Mouse (Mus musculus): ENCODE data around the gene Thoc7. TPM values are rescaled to one million over a fixed set of nuclear protein-coding genes. Genes with fewer than 3 reads are reported as not detected.
"Not testable (repeated sequence)": the region's sequence is repeated elsewhere in the genome, so short reads cannot be mapped to it uniquely, and the experiment has no call there.

Thoc7 gene
- polyA plus RNA-seq, 1 experiment from 2014 or later: 174 TPM

DNA sequence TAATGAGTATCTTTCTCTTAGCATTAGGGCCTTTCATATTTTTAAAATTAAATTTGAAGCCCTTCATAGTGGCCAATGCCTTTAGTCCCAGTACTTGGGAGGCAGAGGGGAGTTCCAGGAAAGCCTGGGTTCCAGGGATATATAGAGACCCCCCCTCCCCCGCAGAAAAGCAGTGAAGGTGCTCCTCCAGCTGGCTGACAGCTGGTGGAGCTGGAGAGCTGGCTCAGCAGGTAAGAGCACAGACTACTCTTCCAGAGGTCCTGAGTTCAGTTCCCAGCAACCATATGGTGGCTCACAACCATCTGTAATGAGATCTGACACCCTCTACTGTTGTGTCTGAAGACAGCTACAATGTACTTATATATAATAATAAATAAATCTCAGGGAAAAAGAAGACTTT is 6.0 kb upstream of the Thoc7 start:
- no peak overlapping the region for H3K9ac ChIP-seq
- H3K4me1 ChIP-seq (replicated peaks): 0 out of 2 replicates have a peak, but pooled peaks cover 3% of the 10 kb centered on the region
- no peaks in the 10 kb centered on the region for H3K9me3 ChIP-seq
- 52% methylated on average over 1 of the region's 1 CpGs for WGBS
- H3K27me3 ChIP-seq: no peaks in the 10 kb centered on the region
- no peak for ATAC-seq (ENCODE audit: low FRiP score, low read depth)
- H3K36me3 ChIP-seq: no peaks in the 10 kb centered on the region
- no peak overlapping the region for H3K27ac ChIP-seq (replicated peaks)
- no peak overlapping the region for H3K4me2 ChIP-seq
- H3K4me3 ChIP-seq: no peak overlapping the region

DNA sequence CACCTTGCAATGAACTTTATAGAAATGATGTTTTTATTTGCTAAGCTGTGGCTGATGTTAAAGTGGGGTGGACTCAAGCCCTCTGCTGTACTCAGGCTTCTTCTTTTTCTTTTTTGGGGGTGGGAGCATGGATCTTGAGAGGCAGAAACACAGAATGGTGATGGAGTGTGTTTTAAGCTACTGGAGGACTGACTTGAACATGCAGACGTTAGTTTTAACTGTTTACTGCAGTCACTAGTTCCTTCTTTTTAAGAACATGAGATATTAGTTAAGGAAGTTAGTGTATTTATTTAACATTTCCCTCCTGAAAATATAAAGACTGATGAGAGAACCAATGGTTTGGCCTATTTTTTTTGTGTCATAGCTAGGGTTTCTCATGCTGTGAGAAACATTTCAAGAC is 1.9 kb upstream of the Thoc7 start:
- no peak overlapping the region for H3K27ac ChIP-seq (replicated peaks)
- no peak for ATAC-seq (ENCODE audit: low FRiP score, low read depth)
- H3K36me3 ChIP-seq: no peaks in the 10 kb centered on the region
- no peak overlapping the region for H3K9ac ChIP-seq
- no peaks in the 10 kb centered on the region for H3K27me3 ChIP-seq
- 74% methylated on average over 1 of the region's 1 CpGs for WGBS
- no peak overlapping the region for H3K4me3 ChIP-seq
- H3K9me3 ChIP-seq: no peaks in the 10 kb centered on the region
- no peak overlapping the region for H3K4me2 ChIP-seq
- peaks cover 21% of the 10 kb centered on the region for H3K4me1 ChIP-seq (replicated peaks)

DNA sequence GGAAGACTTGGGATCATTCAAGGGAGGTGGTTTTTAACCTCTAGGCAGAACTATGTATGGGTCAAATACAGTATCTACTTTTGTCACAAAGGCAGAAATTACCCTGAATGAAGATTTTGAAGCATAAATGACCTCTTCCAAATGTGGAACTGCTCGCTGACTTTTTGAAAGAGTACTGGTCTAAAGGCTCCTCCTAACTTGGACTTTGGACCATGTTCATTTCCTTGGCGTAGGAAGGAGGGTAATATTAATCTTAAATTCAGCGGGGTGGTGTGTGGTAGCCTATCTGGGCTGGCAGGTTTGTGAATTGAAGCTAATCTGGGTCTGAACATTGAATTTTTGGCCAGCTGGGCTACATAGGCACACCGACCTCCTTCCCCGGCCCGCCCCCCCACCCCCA is 824 bp upstream of the Thoc7 start:
- Histone ChIP-seq H3K4me2 (no peak overlapping the region), H3K36me3 (no peaks in the 10 kb centered on the region), H3K9ac (no peak overlapping the region), H3K4me1 (replicated peaks) (peaks cover 29% of the 10 kb centered on the region), H3K27ac (replicated peaks) (no peak overlapping the region), H3K4me3 (no peak overlapping the region), H3K27me3 (no peaks in the 10 kb centered on the region), H3K9me3 (no peaks in the 10 kb centered on the region)
- ATAC-seq (ENCODE audit: low FRiP score, low read depth): no peak
- WGBS: 91% methylated on average over 6 of the region's 6 CpGs

DNA sequence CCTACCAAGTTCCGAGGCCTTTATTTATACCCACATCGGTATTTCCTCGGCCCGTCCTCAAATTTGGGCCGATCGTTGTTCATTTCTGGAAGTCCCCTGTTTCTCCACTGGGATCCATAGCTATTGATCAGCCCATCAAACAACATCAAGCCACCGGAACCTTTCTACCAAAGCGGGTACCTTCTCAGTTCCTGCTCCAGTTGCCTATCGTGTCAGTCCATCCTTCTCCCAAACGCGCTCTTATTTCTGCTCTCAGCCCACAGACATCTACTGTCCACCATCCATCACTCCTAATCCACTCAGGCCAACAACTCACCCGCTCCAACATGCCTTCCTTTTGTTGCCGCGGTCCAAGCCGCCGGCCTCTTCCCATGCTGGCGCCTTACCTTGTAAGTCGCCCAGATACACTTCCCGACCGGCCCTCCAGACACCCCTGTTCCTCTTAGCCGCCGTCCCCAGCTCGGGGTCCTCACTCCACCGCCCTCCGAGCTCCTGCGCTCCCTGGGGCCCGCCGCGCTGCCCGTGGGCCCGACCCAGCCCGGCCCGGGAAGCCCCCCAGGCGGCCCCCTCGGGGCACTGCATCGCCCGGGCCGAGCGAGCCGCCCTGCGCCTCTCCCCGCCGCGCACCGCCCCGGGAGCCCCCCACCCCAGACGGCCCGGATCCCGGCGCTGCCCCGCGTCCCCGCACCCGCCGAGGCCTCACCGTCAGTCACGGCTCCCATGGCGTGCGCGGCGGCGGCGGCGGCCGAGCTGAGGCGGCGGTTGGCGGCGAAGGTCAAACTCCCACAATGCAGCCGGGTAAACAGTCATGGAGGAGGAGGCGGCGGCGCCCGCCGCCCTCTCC is 948 bp downstream of the Thoc7 start:
- Histone ChIP-seq H3K4me1 (replicated peaks) (peaks cover 29% of the 10 kb centered on the region), H3K36me3 (no peaks in the 10 kb centered on the region), H3K4me2 (peak overlapping the region; percentile 68), H3K27ac (replicated peaks) (peak overlapping the region; percentile 85), H3K4me3 (peak overlapping the region; percentile 71), H3K9me3 (no peaks in the 10 kb centered on the region), H3K9ac (peak overlapping the region; percentile 92), H3K27me3 (no peaks in the 10 kb centered on the region)
- WGBS: under 1% methylated on average over 56 of the region's 75 CpGs
- ATAC-seq (ENCODE audit: low FRiP score, low read depth): peak; percentile 90

DNA sequence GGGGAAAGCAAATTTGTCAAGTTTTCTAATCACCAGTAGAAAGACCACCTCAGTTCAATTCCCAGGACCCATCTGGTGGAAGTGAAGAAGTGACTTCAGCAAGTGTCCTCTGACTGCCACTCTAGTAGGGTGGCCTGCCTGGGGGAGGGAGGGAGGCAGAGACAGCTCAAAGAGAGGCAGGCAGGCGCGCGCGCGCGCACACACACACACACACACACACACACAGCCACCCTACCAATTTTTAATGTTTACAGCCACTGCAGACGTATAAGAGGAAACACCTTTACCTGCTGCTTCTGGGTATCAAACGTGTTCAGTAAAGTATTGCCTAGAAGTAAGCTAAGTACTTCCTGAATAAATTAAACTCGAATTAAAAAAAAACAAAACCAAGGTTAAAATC is 1.6 kb downstream of the Thoc7 start:
- under 1% methylated on average over 9 of the region's 9 CpGs for WGBS
- Histone ChIP-seq H3K9ac (peak overlapping the region; percentile 92), H3K27ac (replicated peaks) (peak overlapping the region; percentile 85), H3K9me3 (no peaks in the 10 kb centered on the region), H3K36me3 (no peaks in the 10 kb centered on the region), H3K4me2 (peak overlapping the region; percentile 68), H3K4me3 (peak overlapping the region; percentile 71), H3K4me1 (replicated peaks) (peaks cover 29% of the 10 kb centered on the region), H3K27me3 (no peaks in the 10 kb centered on the region)
- ATAC-seq (ENCODE audit: low FRiP score, low read depth): peak; percentile 39; the same call in 1 of the 2 replicates

DNA sequence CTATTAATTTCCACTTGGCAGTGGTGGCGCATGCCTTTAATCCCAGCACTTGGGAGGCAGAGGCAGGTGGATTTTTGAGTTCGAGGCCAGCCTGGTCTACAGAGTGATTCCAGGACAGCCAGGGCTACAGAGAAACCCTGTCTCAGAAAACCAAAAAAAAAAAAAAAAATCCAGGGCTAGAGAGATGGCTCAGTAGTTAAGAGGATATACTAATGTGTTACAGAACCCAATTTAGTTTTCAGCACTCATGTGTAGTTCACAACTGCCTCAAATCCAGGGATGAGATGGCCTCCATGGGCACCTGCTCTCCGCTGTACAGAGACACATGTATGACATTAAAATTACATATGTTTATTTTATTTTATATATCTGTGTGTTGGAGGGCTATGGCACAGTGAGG is 9.5 kb downstream of the Thoc7 start:
- H3K9me3 ChIP-seq; H3K9ac ChIP-seq; H3K4me2 ChIP-seq; H3K4me1 ChIP-seq (replicated peaks); H3K4me3 ChIP-seq; H3K27ac ChIP-seq (replicated peaks); ATAC-seq (ENCODE audit: low FRiP score, low read depth); H3K27me3 ChIP-seq: not testable (repeated sequence)
- 98% methylated on average over 3 of the region's 3 CpGs for WGBS
- H3K36me3 ChIP-seq: peaks cover 45% of the 10 kb centered on the region

DNA sequence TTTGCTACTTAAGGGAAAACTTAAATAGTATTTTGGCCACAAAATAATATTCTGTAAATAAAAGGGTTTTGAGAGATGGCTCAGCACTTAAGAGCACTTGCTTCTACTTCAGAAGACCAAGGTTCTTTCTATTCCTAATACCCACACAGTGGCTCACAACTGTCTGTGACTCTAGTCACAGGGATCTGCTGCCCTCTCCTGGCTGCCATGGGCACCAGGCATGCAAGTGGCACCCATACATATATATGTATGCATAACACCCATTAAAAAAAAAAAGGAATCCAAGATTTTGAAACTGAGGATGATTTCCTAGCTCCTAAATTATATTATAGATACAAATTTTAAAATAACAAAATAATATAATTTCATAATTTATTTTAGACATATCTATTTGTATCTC is 11.3 kb downstream of the Thoc7 start:
- H3K27ac ChIP-seq (replicated peaks): no peak overlapping the region
- no peak overlapping the region for H3K4me2 ChIP-seq
- H3K4me3 ChIP-seq: no peak overlapping the region
- no peaks in the 10 kb centered on the region for H3K4me1 ChIP-seq (replicated peaks)
- ATAC-seq (ENCODE audit: low FRiP score, low read depth): peak; percentile 78; the same call in 1 of the 2 replicates
- no peak overlapping the region for H3K9ac ChIP-seq
- H3K9me3 ChIP-seq: no peaks in the 10 kb centered on the region
- peaks cover 45% of the 10 kb centered on the region for H3K36me3 ChIP-seq
- H3K27me3 ChIP-seq: no peaks in the 10 kb centered on the region

DNA sequence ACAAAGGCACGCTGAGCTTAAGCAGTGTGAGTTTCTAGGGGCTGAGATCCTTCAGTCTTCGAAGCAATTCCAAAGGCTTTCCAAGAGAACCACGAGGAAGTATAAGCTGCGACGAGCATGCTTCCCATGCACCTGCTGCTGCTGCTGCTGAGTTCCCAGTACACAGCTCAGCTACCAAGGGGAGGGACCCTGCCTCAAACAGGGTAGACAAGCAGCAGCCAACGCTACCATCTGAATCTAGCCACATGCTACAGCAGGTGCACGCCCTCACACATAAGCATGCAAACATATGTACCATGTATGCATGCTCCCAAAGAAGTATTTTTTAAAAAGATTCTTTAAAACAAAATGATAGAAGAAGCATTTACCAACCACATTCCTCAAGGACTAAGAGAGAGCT is 13.3 kb downstream of the Thoc7 start:
- no peak overlapping the region for H3K4me2 ChIP-seq
- peaks cover 43% of the 10 kb centered on the region for H3K36me3 ChIP-seq
- H3K27me3 ChIP-seq: no peaks in the 10 kb centered on the region
- no peak overlapping the region for H3K9ac ChIP-seq
- WGBS: 88% methylated on average over 7 of the region's 7 CpGs
- no peak overlapping the region for H3K27ac ChIP-seq (replicated peaks)
- no peaks in the 10 kb centered on the region for H3K9me3 ChIP-seq
- no peak for ATAC-seq (ENCODE audit: low FRiP score, low read depth)
- H3K4me3 ChIP-seq: no peak overlapping the region
- no peaks in the 10 kb centered on the region for H3K4me1 ChIP-seq (replicated peaks)

DNA sequence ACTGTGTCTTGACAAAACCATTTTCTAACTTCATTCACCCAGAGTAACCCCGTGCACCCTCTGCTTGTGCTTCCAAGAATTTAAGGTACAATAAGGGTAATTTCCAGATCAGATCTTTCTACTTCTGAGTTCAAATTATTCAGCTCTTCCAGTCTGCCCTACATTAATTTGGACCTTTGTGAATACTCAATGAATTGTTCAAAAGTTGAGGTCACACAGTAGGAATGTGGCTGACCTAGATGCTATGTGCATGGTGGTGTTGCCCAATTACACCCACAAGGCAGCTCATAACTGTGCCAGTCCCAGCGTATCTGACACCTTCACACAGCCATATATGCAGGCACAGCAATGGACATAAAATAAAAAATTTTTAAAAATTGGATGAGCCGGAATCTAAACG is 17.0 kb downstream of the Thoc7 start:
- no peak for ATAC-seq (ENCODE audit: low FRiP score, low read depth)
- no peak overlapping the region for H3K4me3 ChIP-seq
- no peak overlapping the region for H3K9ac ChIP-seq
- H3K4me1 ChIP-seq (replicated peaks): no peaks in the 10 kb centered on the region
- no peak overlapping the region for H3K27ac ChIP-seq (replicated peaks)
- 93% methylated on average over 4 of the region's 4 CpGs for WGBS
- H3K9me3 ChIP-seq: no peaks in the 10 kb centered on the region
- no peaks in the 10 kb centered on the region for H3K27me3 ChIP-seq
- no peak overlapping the region for H3K4me2 ChIP-seq
- peaks cover 20% of the 10 kb centered on the region for H3K36me3 ChIP-seq

DNA sequence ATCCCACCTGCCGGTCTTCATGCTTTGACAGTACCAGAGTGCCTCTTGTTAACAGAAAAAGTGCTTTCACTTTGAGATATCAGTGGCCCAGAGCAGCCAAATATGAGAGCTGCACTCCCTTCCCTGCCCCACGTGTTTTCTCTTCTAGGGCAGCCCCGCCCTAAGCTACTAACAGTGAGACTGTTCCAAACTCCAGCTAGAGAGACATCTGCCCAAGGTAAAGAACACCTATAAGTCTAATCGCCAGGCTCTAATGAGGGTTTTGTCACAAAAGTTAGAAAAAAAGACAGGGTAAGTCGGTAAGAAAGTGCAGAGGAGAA is 27.6 kb downstream of the Thoc7 start:
- Histone ChIP-seq H3K4me2 (peak overlapping the region; percentile 64), H3K9ac (no peak overlapping the region), H3K4me1 (replicated peaks) (peaks cover 9% of the 10 kb centered on the region), H3K36me3 (no peaks in the 10 kb centered on the region), H3K4me3 (no peak overlapping the region), H3K9me3 (no peaks in the 10 kb centered on the region), H3K27me3 (no peaks in the 10 kb centered on the region), H3K27ac (replicated peaks) (no peak overlapping the region)
- WGBS: 57% methylated on average over 5 of the region's 5 CpGs
- no peak for ATAC-seq (ENCODE audit: low FRiP score, low read depth)

DNA sequence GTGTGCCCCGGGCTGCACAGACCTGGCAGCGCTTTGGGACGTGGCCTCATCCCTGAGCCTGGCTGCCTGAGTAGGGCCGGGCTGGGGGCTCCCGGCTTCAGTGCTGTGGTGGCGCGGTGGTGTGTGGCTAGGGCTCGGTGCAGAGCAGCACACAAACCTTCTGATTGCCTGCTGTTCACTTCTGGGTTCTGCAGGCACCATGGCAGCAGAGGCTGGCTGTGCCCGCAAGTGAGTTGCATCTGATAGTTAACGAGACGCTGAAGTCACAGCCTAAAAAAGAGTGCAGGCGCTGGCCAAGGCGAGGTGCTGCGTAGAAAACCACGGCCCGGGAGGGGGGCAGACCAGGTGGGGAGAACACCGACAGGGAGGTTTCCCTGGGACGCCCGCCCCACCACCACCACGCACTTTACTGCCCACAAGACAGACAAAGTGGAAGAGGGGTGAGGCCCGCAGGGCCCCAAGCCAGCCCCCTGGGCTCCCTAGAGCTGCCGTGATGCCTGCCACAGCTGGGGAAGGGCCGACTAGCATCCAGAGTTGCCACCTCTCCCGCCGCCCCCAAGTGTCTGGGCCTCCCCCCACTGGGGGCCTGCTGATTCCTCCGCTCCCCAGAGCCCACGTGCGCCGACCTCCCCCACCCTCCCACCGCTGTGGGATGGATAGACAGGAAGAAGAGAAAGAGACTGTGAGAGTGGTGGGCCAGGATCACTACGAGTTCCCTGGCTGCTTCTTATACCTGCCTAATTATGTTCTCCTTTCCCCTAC is 28.2 kb downstream of the Thoc7 start:
- H3K9ac ChIP-seq: no peak overlapping the region
- peak overlapping the region; percentile 64 for H3K4me2 ChIP-seq
- no peaks in the 10 kb centered on the region for H3K9me3 ChIP-seq
- no peaks in the 10 kb centered on the region for H3K27me3 ChIP-seq
- ATAC-seq (ENCODE audit: low FRiP score, low read depth): peak; percentile 63; the same call in 1 of the 2 replicates
- H3K4me3 ChIP-seq: peak overlapping the region; percentile 27
- H3K27ac ChIP-seq (replicated peaks): no peak overlapping the region
- peaks cover 9% of the 10 kb centered on the region for H3K4me1 ChIP-seq (replicated peaks)
- H3K36me3 ChIP-seq: no peaks in the 10 kb centered on the region
- WGBS: 34% methylated on average over 31 of the region's 31 CpGs

DNA sequence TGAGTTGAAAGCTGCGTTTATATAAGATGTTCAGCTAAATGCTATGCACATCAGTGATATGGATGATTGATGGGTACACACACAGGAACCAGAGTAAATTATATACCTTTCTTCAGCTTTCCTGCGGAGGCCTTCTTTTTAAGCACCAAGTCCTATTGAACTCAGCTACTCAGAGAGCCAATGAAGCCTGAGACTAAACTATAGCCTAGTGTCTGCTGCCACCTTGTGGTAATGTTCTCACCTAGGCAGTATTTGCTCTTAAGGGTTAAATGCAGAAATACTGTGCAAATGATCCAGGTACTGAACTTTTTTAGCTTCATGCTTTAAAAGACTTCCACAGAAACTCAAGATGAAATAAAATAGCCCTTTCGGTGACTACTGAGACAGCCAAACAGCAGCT is 44.0 kb downstream of the Thoc7 start:
- H3K9ac ChIP-seq: no peak overlapping the region
- no peak overlapping the region for H3K27ac ChIP-seq (replicated peaks)
- H3K4me2 ChIP-seq: no peak overlapping the region
- 32% methylated on average over 3 of the region's 3 CpGs for WGBS
- H3K9me3 ChIP-seq: no peaks in the 10 kb centered on the region
- no peaks in the 10 kb centered on the region for H3K36me3 ChIP-seq
- H3K4me1 ChIP-seq (replicated peaks): no peaks in the 10 kb centered on the region
- no peaks in the 10 kb centered on the region for H3K27me3 ChIP-seq
- no peak overlapping the region for H3K4me3 ChIP-seq
- ATAC-seq (ENCODE audit: low FRiP score, low read depth): peak; percentile 91
